Mouse (Mus musculus): ENCODE measurements around the gene Far2.
"Not testable (repeated sequence)": the region's sequence is repeated elsewhere in the genome, so short reads cannot be mapped to it uniquely, and the experiment has no call there.

Far2 gene

DNA sequence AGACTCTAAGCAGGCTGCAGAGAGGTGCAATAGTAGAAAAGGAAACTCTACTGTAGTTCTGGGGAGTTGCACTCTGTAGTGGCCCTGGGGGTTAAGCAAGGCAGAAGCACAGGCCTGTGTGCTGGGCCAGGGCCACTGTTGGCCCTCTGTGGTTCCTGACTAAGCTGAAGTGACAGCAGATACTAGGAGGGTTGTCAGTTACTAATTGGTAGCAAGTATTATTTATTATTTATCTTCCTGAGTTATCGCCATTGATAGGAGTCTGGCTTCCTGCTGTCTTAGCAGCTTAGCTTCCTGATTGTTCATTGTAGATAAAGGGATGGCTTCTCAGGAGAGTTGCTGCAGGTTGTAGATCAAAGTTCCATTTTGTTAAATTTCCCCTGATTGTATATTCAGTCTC lies 73.6 kb downstream of the Far2 start:
- no peak for DNase-seq

DNA sequence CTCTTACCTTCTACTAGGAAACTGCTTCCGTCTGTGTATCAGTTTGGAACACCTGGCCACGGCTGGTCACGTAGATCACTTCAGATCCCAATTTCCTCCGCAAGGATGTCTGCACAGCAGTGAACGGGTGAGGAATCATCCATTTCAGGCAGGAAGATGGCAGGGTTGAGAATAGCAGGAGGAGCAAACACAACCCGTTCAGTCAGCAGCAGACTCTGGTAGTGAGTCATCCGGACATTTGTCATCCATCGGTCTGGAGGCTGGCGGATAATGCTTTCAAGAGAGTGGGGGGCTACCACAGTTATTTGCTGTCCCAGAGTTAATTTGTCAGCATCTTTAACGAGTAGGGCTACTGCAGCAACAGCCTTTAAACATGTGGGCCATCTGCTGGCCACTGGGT lies 79.8 kb downstream of the Far2 start:
- not testable (repeated sequence) for DNase-seq

DNA sequence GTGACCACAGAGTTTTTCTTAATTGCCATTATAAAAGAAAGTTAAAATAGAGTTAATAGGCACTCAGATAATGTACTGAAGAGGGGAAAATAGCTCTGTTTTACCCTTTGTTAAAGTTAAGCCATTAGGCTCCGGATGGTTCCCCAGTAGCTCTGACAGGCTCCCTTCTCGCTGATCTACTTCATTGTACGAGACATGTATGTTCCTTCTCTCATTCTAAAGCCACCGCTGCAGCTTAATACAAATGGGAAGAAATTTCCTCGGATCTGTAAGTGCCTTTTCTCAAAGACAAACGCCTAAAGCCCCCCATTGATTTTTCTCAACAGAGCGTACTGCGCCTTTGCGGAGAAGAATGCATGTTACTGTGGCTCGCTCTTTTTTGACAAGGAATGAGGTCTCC lies 85.3 kb downstream of the Far2 start:
- no peak for DNase-seq

DNA sequence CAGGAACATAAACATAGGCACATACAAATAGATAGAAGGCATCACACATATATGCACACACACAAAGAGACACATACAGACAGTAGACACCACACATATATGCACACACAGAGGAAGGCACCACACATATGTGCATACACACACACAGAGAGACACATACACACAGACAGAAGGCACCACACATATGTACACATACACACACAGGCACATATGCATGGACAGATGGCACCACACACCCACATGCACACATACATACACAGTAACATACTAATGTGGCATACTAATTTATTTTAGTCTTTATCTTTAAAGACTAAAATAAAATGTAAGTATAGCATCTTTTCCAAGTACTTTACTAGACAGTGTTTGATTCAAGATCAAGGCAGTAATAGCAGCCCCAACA lies 86.5 kb downstream of the Far2 start:
- DNase-seq, result no peak

DNA sequence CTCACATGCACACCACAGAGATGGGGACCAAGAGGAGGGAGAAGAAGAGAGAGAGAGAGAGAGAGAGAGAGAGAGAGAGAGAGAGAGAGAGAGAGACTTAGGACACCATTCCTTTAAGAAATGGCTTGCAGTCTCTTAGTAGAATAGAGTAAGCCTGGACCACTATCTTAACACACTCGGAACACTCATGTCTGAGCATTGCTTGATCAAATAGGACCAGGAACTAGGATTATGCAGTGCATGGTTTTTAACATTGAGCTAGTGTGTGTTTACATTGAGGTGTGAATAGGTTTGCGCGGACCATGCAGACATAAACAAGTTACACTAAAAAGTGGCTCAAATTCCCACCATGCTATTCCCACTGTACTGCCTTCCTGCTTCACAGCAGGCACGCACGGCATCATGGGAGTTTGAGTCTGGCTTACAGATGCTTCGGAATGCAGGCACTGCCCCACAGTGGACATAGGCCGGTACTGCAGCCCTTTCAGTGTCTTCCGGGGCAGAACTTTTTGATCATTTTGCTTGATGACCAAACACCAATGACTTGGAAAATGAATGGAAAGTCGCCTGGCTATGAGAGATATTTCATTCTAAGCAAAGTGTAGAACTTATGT lies 88.8 kb downstream of the Far2 start:
- peak; percentile 82 to 83 for DNase-seq

DNA sequence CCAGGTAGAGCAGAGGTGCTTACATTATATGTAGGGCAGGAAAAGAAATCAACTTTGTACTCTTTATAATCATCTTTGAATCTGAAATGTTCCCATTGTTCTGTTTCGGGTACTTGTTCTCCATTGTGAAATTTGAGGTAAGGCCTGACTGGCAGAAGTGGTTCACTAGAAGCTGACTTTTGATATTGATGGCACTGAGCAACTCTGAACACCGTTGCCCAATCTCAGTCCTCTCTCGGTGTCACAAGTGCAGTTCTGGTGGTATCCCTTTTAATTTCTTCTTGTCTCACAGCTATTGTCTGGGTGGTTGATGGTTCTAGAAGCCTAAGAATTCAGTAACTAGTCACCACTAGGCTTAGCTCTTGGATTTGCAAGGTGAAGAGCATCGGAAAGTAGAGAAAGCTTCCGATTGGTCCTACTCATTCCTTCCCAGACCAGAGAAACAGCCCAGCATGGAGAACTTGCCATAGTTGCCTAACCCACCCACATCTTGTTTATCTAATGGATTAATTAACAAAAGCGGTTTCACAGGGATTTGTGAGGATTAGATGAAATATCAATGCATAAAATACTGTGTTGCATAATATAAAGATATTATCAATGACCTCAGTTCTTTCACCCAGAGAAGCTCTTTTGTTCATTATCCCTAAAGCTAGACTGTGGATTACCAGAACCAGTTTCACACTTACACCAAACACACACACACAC lies 92.4 kb downstream of the Far2 start:
- no peak for DNase-seq

DNA sequence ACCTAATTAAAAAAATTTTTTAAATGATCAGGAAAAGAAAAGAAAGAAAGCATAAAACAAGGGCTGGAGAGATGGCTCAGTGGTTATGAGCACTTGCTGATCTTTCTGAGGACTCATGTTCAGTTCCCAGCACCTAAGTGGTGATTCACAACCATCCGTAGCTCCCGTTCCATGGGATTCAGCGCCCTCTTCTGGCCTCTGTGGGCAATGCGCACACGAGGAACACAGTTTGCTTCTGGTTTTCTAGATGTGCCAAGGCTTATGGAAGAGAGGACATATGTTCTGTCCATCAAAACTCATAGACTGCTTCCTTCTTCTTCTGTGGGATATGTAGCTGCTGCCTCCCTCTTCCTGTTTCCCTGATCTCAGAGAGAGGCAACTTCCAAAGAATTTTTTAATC lies 94.8 kb downstream of the Far2 start:
- DNase-seq, result no peak

DNA sequence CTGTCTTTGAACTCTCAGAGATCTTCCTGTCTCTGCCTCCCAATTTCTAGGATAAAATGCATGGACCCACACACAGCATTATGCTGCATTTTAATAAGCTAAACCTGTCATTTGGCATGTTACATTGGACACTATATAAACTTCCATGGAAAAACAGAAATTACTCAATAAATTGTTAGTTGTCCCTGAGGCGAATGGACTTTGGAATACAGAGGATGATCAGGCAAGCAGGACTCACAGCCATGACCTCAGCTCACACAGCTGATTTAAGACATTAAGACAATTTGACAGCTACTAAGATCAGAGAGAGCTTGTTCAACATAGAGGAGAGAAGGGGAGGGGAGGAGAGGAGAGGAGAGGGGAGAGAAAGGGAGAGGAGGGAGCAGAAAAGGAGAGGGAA lies 95.4 kb downstream of the Far2 start:
- no peak for DNase-seq

DNA sequence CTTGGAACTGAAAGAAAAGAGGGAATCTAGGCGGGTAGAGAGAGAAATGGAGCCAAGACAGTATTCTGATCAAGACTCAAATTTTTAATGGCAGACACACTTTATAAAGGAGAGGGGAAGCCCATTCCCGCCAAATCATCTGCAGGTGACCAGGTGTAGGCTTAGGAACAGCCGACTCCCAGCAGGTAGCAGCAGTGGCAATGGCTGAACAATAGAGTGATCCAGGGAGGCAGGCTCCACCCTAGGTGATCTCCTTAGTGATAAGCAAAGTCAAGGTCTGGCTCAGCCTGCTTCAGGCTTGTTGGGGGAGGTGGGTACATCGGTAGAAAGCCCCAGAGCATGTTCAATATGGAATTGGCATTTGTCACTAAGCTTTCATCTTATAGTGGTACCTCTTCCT lies 105.2 kb downstream of the Far2 start:
- DNase-seq, result not testable (repeated sequence)

DNA sequence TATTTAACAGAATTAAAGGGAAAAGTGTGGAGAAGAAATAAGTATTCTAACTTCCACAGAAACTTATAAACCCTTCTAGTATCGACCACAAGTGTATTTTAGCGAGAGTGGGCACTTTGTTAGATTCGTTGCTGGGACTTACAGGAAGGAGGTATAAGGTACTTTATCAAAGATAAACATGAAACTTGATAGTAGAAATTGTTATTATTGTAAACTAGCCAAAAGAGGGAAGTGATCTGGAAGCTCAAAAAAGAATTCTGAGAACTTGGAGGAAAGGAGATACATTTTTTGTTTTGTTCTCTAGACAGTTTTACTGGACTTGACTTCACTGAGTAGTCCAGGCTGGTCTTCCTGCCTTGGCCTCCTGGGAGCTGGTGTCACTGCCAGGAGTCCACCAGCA lies 125.8 kb downstream of the Far2 start:
- DNase-seq, result no peak

DNA sequence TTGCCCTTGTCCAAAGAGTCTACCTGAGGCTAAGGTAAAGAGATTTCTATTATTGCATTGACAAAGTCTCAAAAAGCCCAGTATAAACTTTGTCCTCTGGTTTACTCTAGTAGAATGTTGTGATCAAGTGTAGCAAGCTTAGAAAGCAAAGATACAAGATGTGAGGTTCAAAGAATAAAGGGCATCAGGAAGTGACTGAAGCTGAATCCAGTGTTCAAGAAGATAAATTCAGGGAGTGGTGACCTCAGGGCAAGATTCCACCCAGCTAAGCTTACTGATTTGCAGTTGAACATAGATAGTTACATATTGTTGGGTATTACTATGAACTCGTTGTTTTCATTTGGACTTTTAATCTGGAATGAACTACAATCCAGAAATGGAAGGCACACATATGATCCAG lies 138.6 kb downstream of the Far2 start:
- no peak for DNase-seq

DNA sequence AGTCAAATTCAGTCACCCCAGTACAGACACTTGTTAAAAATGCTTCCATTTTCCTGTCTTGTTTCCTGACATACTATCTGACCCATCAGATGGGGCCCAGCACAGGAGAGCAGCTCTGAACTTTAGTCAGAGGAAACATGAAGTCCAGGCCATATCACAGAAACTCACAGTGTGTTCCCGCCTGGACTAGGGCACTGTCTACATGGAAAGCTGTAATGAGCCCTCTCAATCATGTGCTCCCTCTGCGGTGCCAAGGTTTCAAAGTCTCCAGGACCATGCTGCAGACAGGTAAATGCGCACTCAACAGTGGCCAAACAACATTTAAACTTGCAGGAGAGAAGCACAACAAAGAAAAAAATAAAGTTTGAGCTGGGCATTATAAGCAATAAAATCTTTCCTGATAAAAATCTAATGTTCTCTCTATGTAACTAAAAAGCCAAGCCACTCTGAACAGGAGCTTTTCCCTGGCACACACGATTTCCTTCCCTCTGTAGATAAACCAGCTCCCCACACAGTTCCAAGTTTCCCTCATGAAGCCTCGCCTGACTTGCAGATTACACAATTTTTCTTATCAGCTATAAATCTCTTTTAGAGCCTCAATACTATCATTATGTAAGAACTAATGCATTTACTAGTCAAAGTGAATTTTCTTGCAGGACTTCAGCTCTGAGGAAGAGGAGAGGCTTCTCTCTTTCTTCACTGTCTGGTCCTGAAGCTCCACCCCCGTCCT lies 147.1 kb downstream of the Far2 start:
- DNase-seq, result no peak

DNA sequence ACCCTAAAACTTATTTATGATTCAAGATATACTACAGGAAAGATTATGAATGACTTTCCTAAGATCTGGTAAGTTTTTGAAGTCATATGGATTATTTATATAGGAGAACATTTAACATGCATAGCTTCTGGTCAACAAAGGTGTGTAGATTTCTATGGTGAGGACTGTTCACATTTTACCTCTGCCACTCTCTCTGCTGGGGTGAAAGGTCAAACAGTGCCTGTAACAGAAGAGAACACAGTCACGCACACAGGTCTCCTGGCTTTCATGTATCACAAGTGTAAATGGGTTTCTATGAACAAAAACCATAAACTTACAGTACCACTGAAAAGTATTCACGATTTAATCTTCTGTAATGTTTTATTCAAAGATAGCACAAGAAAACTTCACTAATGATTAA lies 152.1 kb downstream of the Far2 start:
- DNase-seq, result no peak

DNA sequence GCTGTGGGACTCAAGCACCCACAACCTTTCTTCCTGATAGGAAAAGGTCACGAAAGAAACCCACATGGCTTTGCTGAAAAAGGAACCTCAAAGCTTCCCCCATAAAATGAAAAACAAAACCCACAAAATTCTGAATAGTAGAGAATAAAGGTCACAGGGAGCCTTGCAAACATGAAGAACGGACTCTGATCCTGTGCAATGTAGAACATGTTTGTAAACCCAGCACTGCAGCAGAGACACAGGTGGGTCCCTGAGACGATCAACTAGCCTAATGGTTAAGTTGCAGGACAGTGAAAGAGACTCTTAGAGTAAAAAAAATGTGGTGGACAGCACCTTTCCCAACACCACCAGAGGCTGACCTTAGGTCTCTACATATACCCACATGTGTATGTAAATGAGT lies 152.7 kb downstream of the Far2 start:
- no peak for DNase-seq

DNA sequence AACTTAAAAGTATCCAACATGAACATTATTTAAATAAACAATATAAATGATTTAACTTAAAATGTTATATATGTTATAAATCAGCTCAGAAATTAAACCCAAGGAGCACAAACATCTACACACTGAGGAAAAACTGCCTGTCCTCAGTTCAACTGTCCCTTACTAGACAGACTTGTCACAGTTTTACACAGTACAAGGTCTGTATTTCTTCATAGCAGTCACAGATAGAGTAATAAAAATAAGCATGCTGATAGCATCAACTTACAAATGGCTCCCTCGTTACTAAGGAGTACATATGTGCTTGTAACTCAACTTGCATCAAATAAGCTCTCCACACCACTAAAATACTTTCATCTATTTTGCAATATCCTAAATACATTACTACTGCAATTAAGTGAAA lies 158.1 kb downstream of the Far2 start:
- DNase-seq, result no peak

DNA sequence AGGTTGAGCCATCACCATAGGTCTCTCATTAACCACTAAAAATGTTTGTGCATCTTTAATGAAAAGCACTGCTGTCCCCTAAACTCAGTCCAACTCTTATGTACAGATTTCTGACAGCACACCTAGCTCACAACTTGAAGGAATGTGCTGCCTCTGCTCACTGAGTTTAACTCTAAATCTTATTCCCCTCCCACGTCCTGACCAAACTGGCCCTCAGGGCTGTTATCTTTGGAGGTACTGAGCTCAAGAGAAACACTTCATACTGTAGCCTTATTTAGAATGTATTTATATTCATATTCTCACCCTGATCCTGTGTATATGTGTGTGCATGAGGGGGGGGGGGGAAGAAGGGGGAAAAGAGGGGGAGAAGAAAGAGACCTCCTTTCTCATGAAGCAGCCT lies 160.5 kb downstream of the Far2 start:
- DNase-seq, result no peak

DNA sequence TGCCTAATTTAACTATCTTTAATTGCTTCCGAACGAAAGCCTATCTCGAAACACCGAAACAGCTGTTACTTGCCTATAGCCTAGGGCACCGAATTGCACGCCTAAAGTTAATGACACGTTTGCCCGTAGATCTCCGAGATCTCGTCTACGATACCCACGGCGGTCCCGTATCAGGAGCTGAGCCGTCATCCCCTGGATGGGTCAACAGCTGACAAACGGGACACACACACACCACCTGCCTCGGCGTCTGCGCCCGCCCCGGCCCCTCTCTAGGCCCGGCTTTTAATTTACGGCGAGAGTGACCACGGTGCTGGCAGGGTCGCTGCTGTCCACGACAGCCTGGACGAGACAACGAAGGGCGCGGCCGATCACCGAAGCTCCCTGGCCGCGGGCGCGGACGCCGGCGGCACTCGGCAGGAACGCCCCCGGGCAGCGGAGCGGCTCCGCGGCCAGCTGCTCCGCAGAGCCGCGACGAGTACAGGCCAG lies 164.4 kb downstream of the Far2 start:
- no peak for DNase-seq

DNA sequence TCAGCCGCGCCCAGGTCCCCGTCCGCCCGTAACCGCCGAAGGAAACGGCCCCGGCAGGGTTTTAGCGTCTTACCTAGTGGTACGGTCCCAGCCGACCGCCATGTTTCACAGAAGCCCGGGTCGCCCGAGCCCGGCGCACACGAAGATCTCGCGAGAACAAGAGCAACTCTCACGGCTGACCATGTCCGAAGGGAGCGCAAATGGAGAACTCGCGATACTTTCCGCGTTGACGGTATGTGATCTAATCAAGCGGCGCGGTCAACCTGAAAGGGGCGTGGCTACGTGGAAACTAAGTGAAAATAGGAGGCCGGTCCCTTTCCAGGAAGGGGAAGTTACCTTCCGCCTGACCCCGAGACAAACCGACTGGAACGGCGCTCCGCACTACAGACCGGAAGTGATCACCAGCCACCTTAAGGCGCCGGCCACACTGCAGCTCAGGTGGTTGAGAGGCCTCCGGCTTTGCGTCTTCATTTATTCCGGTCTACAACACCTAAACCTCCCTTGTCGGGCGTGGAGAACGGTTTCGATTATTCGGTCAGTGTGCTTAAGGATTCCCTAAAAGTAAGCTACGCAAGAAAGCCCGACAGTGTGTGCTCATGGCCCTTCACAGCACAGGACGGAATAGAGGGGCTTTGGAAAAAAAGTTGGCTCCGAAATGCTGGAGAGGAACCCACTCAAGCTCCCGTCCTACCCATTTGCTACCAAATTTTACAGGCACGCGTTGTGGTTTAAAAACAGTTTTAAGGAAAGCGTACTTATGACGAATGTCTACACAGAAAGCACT lies 165.0 kb downstream of the Far2 start, which contains the start of gene Ergic2:
Gene Ergic2 (minus strand): TSS at position 478 of the 784 bp plus-strand sequence.
- peak; percentile 98 for DNase-seq

DNA sequence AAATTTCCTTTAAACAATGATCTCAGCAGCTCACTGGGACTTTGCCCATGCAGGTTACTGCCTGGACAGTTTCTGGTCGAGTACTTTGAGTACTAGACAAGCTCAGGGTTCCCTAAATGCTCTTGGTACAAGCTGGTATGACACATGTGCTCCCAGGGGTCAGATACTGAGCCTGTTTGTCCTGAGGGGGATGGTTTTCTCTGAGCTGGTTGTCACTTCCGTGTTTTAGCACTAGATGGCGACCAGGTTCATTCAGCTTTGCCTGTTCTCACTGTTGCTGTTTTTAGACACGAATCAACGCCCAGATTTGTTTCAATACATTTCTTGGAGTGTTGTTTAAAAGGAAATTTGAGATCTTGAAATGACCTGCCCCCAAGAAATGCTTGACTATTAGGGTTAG lies 167.7 kb downstream of the Far2 start:
- DNase-seq, result peak; percentile 33 to 65

DNA sequence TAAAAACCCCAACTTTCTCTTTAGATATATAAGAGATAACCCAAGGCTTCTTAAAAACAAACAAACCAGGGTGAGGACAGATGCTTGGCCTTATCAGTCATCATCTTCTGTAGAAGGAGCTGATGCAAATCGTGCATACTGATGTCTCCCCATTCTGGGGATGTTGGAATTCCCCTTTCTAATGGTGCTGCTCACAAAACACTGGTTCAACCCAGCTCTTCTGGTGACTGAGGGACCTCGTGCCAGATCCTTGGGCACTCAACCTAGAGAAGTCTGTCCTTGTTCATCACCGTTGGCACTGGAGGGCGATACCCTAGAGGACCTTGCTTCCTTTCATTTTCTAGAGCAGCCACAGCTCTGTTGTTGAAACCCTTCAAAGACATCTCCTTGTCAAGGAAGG lies 169.7 kb downstream of the Far2 start:
- DNase-seq, result no peak

DNA sequence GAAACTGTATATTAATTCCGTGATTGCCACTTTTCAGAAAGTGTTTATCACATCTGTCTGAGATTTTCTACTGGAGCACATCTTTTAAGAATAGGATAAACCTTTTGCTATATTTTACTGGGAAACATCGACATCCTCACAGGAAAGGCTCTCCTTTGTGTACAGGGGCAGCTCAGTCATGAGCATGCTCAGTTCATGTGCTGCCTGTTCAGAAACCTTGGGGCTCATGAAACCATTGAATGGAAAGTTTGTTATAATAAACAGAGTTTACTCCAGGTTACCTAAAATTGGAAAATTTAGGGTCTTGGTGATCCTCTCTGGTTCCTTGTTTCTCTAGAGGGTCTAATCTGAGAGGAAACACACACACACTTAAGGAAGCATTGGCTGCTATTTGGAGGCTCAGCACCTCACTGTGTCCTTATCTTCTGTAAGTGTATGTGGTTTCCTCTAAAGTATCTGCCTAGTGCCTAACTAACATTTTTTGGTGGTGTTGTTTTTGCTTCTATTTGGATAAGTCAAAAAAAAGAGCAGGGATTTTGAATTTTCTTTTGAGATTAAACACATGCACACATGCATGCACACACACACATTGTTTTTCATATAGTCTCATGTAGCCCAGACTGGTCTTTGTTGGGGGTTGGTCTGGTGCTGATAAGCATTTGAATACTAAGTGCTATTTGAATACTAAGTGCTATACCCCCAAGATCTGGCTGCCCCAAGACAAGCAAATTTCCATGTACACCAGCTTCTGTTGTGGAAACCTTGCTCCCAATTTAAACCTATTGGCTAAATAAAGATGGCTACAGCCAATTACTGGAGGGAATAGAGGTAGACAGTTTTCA lies 171.4 kb downstream of the Far2 start:
- DNase-seq, result no peak

DNA sequence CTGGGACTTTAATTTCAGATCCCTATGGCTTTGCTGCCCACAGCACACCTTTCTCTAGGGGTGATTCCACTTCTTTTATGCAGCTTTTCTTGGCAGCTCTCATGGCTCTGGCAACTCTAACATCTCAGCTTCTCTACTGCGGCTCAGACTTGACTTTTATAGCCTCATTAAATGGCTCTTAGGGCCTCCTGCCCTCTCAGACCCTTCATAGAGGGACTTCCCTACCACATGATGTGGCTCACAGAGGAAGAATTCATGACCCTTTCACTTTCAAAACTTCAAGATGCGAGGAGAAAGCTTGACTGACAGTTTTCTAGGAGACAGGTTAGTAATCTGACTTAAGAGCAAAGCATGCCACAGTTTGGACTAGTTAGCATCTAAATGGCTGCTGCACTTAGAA lies 175.6 kb downstream of the Far2 start:
- DNase-seq, result no peak

Data from lung, postnatal 4 days (tissue).